Mouse (Mus musculus) C2C12 (cell line): ENCODE results near the gene Calm1. TPM values are rescaled to one million over a fixed set of nuclear protein-coding genes. Genes with fewer than 3 reads are reported as not detected.

Experiments used
- H3K27me3 ChIP-seq: one replicate; pipeline ENCODE4 v1.6.1; 2011; ENCODE audit not compliant: control insufficient read depth, insufficient read depth, insufficient read length
- H3K36me3 ChIP-seq: one replicate; pipeline ENCODE4 v1.6.1; 2011; ENCODE audit not compliant: control insufficient read depth, insufficient read depth
- H3K4me3 ChIP-seq: one replicate; pipeline ENCODE4 v1.5.1; 2011; ENCODE audit warnings: mild to moderate bottlenecking, control low read depth; ENCODE audit not compliant: poor library complexity, insufficient read depth, severe bottlenecking
- H3K79me2 ChIP-seq: one replicate; pipeline ENCODE4 v1.6.1; 2011; ENCODE audit not compliant: control insufficient read depth, insufficient read depth
- H3K79me3 ChIP-seq: one replicate; pipeline ENCODE4 v1.6.1; 2011; ENCODE audit warnings: low read depth, control low read depth
- H3ac ChIP-seq: one replicate; pipeline ENCODE3; 2011; ENCODE audit warnings: low read depth; ENCODE audit not compliant: control insufficient read depth, insufficient read length
- CEBPB ChIP-seq: IDR thresholded peaks from one replicate; pipeline ENCODE4 v1.6.1; 2011; ENCODE audit warnings: low read depth, mild to moderate bottlenecking, control low read depth, moderate library complexity
- CTCF ChIP-seq: IDR thresholded peaks from one replicate; pipeline ENCODE4 v1.5.1; 2011; ENCODE audit not compliant: control insufficient read depth, insufficient read depth, insufficient read length
- FOSL1 ChIP-seq: IDR thresholded peaks from one replicate; pipeline ENCODE4 v1.8.0; 2011; ENCODE audit warnings: mild to moderate bottlenecking, low read length; ENCODE audit not compliant: poor library complexity, insufficient read depth, severe bottlenecking
- MAX ChIP-seq: IDR thresholded peaks from one replicate; pipeline ENCODE4 v1.6.1; 2011; ENCODE audit warnings: mild to moderate bottlenecking, control low read depth
- MYOD1 ChIP-seq: IDR thresholded peaks from one replicate; pipeline ENCODE4 v1.6.1; 2011; ENCODE audit warnings: low read depth; ENCODE audit not compliant: control insufficient read depth, insufficient read length
- MYOG ChIP-seq: IDR thresholded peaks from one replicate; pipeline ENCODE4 v1.6.1; 2011; ENCODE audit not compliant: control insufficient read depth, insufficient read length; ENCODE audit errors: extremely low read depth
- USF1 ChIP-seq: IDR thresholded peaks from one replicate; pipeline ENCODE4 v1.6.1; 2011; ENCODE audit warnings: low read depth, mild to moderate bottlenecking, control low read depth, moderate library complexity
- long read RNA-seq, 2 experiments: library from polyadenylated mRNA; unstranded; transcript quantifications; one replicate each; pipeline ENCODE4 v2.0.0; 2019 to 2020
- polyA plus RNA-seq: library from polyadenylated mRNA; unstranded; fragments of >200 nt; fragmentation: generic; extraction: Trizol; gene quantifications from one replicate; pipeline ENCODE4 v1.2.1, GENCODE M21; 2012; ENCODE audit warnings: missing spikeins

Gene Calm1
- polyA plus RNA-seq = 397 TPM
- long read RNA-seq, experiment 1, full-length matches to known transcripts = 1,690 of 1,813 reads
- long read RNA-seq, experiment 1, partial matches to known transcripts = 60 of 1,813 reads
- long read RNA-seq, experiment 1, other reads (novel, unspliced or antisense) = 63 of 1,813 reads
- long read RNA-seq, experiment 2, full-length matches to known transcripts = 758 of 786 reads
- long read RNA-seq, experiment 2, partial matches to known transcripts = 5 of 786 reads
- long read RNA-seq, experiment 2, other reads (novel, unspliced or antisense) = 23 of 786 reads

- TF ChIP-seq CEBPB (no peak), MYOD1 (no peak), MAX (peak; percentile 46), USF1 (no peak), FOSL1 (no peak), MYOG (no peak), CTCF (peak; percentile 4)
- Histone ChIP-seq H3K27me3 (no peaks in the 10 kb centered on the region), H3K79me2 (peaks cover 49% of the 10 kb centered on the region), H3K4me3 (peak within 1 kb of the TSS; percentile 97), H3K79me3 (peaks cover 41% of the 10 kb centered on the region), H3ac (peak within 1 kb of the TSS; percentile 66), H3K36me3 (peaks cover 21% of the 10 kb centered on the region)
Measured at GRCm38 (mm10) chr12:100198967-100199660, at the start of gene Calm1. Gene Calm1 (plus strand): TSS chr12:100199435.

DNA sequence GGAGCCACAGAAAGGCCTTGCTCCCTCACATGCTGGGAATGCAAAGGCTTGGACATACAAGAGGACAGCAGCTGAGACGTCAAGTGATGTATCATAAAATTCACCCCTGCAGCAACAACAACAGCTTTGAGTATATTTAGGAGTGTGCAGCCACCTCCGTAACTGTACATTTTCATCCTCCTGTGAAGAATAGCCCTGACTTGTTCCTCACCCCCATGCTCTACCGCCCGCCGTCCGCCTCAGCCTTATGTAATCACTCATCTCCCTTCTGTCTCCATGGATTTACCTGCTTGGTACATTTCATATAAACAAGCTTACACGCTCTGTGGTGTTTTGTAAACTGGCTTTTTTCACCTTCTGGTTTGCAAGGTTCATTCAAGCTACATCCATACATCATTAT, 46.8 kb upstream of the Calm1 start:
- no peak for TF ChIP-seq MYOG
- no peak for TF ChIP-seq MAX
- TF ChIP-seq MYOD1 = no peak
- TF ChIP-seq FOSL1 = no peak
- no peak for TF ChIP-seq USF1
- no peak for TF ChIP-seq CEBPB
- no peak for TF ChIP-seq CTCF
- Histone ChIP-seq H3K4me3 (no peak overlapping the region), H3K36me3 (peaks cover 33% of the 10 kb centered on the region), H3ac (no peak overlapping the region), H3K27me3 (no peaks in the 10 kb centered on the region), H3K79me2 (peaks cover 27% of the 10 kb centered on the region), H3K79me3 (peaks cover 12% of the 10 kb centered on the region)

DNA sequence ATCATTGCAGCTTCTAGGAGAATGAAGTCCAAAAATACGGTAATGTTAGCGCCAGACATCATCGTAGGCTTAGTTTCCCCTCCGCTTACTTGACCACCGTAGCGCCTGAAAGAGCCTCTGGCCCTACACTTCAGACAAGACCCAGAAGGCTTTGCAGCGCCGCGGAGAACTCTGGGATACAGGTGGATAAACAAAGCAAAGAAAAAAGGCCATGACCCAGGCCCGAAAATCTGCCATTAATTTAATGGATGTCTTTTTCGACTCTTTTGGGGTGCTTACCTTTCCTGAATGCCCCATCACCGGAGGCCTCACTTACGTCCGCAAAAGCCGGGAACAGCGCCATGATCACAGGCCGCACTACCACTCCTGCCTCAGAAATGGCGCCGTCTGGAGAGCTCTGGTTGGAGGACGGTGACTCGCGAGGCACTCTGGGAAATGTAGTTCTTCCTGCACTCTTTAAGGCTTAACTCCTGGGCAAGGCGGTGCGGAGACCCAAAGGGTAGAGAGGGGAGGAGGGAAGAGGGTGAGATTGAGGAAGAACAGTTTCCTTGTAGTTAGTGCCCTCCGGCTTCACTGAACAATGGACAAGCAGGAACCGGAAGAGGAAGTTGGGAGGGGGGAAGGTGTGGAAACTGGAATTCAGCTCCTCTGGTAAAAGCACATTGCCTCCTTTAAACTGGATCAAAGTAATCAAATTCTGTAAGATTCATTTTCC, 39.8 kb upstream of the Calm1 start, which contains the start of gene Nrde2:
Gene Nrde2 (minus strand): TSS at position 393 of the 715 bp plus-strand sequence.
- H3K79me3 ChIP-seq = peaks cover 16% of the 10 kb centered on the region
- peak within 1 kb of the TSS; percentile 35 for H3ac ChIP-seq
- peak within 1 kb of the TSS; percentile 43 for H3K4me3 ChIP-seq
- H3K27me3 ChIP-seq = no peaks in the 10 kb centered on the region
- TF ChIP-seq USF1 (no peak), FOSL1 (no peak), CTCF (no peak), MAX (no peak), CEBPB (no peak), MYOD1 (no peak), MYOG (no peak)
- peaks cover 34% of the 10 kb centered on the region for H3K79me2 ChIP-seq
- peaks cover 7% of the 10 kb centered on the region for H3K36me3 ChIP-seq

GRCm38 (mm10) chr12:100164991-100165500, 34.2 kb upstream of the Calm1 start:
- no peaks in the 10 kb centered on the region for H3K27me3 ChIP-seq
- no peak for TF ChIP-seq CEBPB
- TF ChIP-seq FOSL1 = no peak
- no peak for TF ChIP-seq MYOG
- TF ChIP-seq CTCF = no peak
- TF ChIP-seq USF1 = no peak
- TF ChIP-seq MYOD1 = no peak
- TF ChIP-seq MAX = no peak

GRCm38 (mm10) chr12:100166177-100166576, 33.1 kb upstream of the Calm1 start:
- H3K79me2 ChIP-seq = no peaks in the 10 kb centered on the region
- H3K27me3 ChIP-seq = no peaks in the 10 kb centered on the region
- no peak overlapping the region for H3ac ChIP-seq
- no peak overlapping the region for H3K4me3 ChIP-seq
- no peaks in the 10 kb centered on the region for H3K36me3 ChIP-seq
- no peak for TF ChIP-seq FOSL1
- TF ChIP-seq CTCF = peak; percentile 37
- no peaks in the 10 kb centered on the region for H3K79me3 ChIP-seq

More at GRCm38 (mm10) chr12:100164991-100165500, 34.2 kb upstream of the Calm1 start:
- no peaks in the 10 kb centered on the region for H3K79me2 ChIP-seq
- no peaks in the 10 kb centered on the region for H3K79me3 ChIP-seq
- H3K4me3 ChIP-seq = no peak overlapping the region
- no peaks in the 10 kb centered on the region for H3K36me3 ChIP-seq
- H3ac ChIP-seq = no peak overlapping the region
